Comparison of ENCODE assay signal across 24 mouse cellular contexts in the genomic region with DNA sequence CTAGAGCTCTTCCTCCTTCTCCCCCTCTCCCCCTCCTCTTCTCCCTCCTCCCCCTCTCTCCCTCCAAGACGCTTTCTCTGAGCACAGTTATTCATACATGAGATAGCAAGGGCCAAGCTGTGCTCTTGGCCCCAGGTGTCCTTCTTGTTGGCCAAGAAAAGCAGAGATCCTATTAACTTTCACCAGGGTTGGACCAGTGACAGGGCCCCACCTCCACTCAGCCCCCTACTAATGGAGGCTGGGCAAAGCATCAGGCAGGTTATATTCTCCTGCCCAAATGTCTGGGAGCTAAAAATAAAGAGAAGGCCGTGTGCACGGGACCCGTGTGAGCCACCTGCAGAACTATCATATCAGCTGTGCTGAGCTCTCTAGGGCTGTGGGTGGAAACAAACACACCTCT. TPM values are rescaled to one million over a fixed set of nuclear protein-coding genes. Genes with fewer than 3 reads are reported as not detected.
DNase-seq lines count a peak whose midpoint lies in the region; ATAC-seq and TF ChIP-seq lines count a peak whose summit lies in the region.
"Had no signal": no experiment of that assay in that cellular context is flagged by ENCODE, and none has a peak within 500 bp of the region (broad histone marks: within the 10 kb centered on the region; RNA-seq: fewer than 3 reads in every experiment).

No protein-coding gene starts in this region.

- TF ChIP-seq CTCF in cerebellum, adult 2 months (IDR thresholded peaks at IDR 0.05; ENCODE audit: borderline replicate concordance, insufficient read depth, low read depth, low read length) = no peak

- ATAC-seq in cerebellum, adult (ENCODE audit: insufficient number of reproducible peaks, low FRiP score, low TSS enrichment) = no peak
- ATAC-seq: activated CD4-positive, CD25-positive, alpha-beta regulatory T cell, adult 4 months; CD4-positive, CD25-positive, alpha-beta regulatory T cell, adult 4 months; Patski had no signal

- H3K27ac ChIP-seq in cerebellum, adult 2 months (ENCODE audit: insufficient read depth, low read length) = 0 out of 2 replicates have a peak overlapping the region, but pooled peaks have one; percentile 7

- H3K4me1 ChIP-seq in cerebellum, adult 2 months (ENCODE audit: control insufficient read depth, insufficient read depth, low read length) = peaks cover 34% of the 10 kb centered on the region

- WGBS in cerebellum, adult 2 months = 12% methylated on average over 4 of the region's 4 CpGs

- H3K27me3 ChIP-seq in cerebellum, adult 2 months (ENCODE audit: control insufficient read depth, insufficient read depth, low read length) = no peaks in the 10 kb centered on the region

- no peak for TF ChIP-seq POLR2A in cerebellum, adult 2 months (IDR thresholded peaks at IDR 0.05; ENCODE audit: borderline replicate concordance, insufficient read depth, low read length)

- no peak for DNase-seq in cerebellum, adult 2 months
- DNase-seq in cerebellum, postnatal 10 days = peak; percentile 70 to 78
- no peak for DNase-seq in cerebellum, postnatal 4 days (ENCODE audit: low spot score in 2 of 2)
- peak; percentile 64 to 68 for DNase-seq in cerebellum, postnatal 14 days
- no peak for DNase-seq in cerebellum, adult 11 months
- DNase-seq in left cerebral cortex, postnatal 4 days = peak; percentile 50
- DNase-seq in left cerebral cortex, adult 11 months (ENCODE audit: low spot score) = no peak
- DNase-seq: adrenal gland, adult 2 months; adrenal gland, adult 8-10 months; adrenal gland, postnatal 10 days; adrenal gland, postnatal 14 days; adrenal gland, postnatal 25 days; adrenal gland, postnatal 36 days; B cell, adult 2 months; cerebellum, adult 11-12 months; cerebellum, adult 8-10 months had no signal

- intact Hi-C loops in left cerebral cortex, postnatal 4 days (cut with DNase I) = no loop called here

- H3K4me3 ChIP-seq in cerebellum, adult 2 months (replicated peaks; ENCODE audit: insufficient read depth, low read depth, low read length) = no peak overlapping the region

RNA-seq across cellular contexts. Expression of a gene that starts 31.0 kb away (rescaled TPM):
- 84.6 and 85.5 TPM in 2 replicates for polyA plus RNA-seq in cerebellum, adult 2 months (2012; rRNA removed)
- 10 to 100 TPM; 34.5 to 39.8 TPM for total RNA-seq in left cerebral cortex, postnatal 4 days (2021)

RNA-seq across cellular contexts. Expression of a gene that starts 34.2 kb away (rescaled TPM):
- polyA plus RNA-seq in cerebellum, adult 2 months (2012; rRNA removed) = 4.6 and 4.8 TPM in 2 replicates
- total RNA-seq in left cerebral cortex, postnatal 4 days (2021) = 10 to 100 TPM; 56.8 to 74.5 TPM
- total RNA-seq: adrenal gland, adult 18-20 months; adrenal gland, adult 2 months; adrenal gland, adult 8-10 months; adrenal gland, postnatal 14 days; adrenal gland, postnatal 25 days; adrenal gland, postnatal 36 days; G1E; MEL had no signal
- polyA plus RNA-seq: adrenal gland, adult 2 months; C2C12; G1E; Patski had no signal

Comparison
In these comparisons a context has a peak if more than half of its experiments do, and no peak if none do; other contexts are left out.
1. DNase-seq: peak in cerebellum, postnatal 10 days (2 of 2), cerebellum, postnatal 14 days (2 of 2) and left cerebral cortex, postnatal 4 days (single experiment); none in cerebellum, adult 2 months (0 of 2), cerebellum, postnatal 4 days (0 of 2), cerebellum, adult 11 months (single experiment) and left cerebral cortex, adult 11 months (single experiment).